In genomic region chr3:30593719-30594485, GRCm38 (mm10) we compare ENCODE assay signal across 9 mouse cellular contexts. TPM values are rescaled to one million over a fixed set of nuclear protein-coding genes. Genes with fewer than 3 reads are reported as not detected.
A peak's percentile ranks its signal among the peaks of the same experiment; 100 is the strongest.
DNase-seq lines count a peak whose midpoint lies in the region; ATAC-seq and TF ChIP-seq lines count a peak whose summit lies in the region.
"Had no signal": no experiment of that assay in that cellular context is flagged by ENCODE, and none has a peak within 500 bp of the region (broad histone marks: within the 10 kb centered on the region; RNA-seq: fewer than 3 reads in every experiment).

No protein-coding gene starts in this region.

- no peak overlapping the region for H3K27ac ChIP-seq in gastrocnemius, adult 2 months
- H3K27ac ChIP-seq in limb, embryonic 10.5 days: no peak overlapping the region
- H3K27ac ChIP-seq: heart, embryonic 13.5 days had no signal

- ATAC-seq in activated CD4-positive, CD25-positive, alpha-beta regulatory T cell, adult 4 months: peak; percentile 39

- no peak for DNase-seq in gastrocnemius, adult 2 months
- no peak for DNase-seq in gastrocnemius, postnatal 10 days
- peak; percentile 54 for DNase-seq in 3T3-L1 (ENCODE audit: low read depth, low spot score)
- peak; percentile 47 for DNase-seq in limb, embryonic 10.5 days (ENCODE audit: low spot score)
- DNase-seq in urinary bladder, postnatal 36 days (ENCODE audit: low spot score in 2 of 2): no peak
- no peak for DNase-seq in layer of hippocampus, adult 9-10 months (ENCODE audit: low spot score)
- no peak for DNase-seq in left cerebral cortex, adult 11 months (ENCODE audit: low spot score)

- no peak overlapping the region for H3K4me3 ChIP-seq in gastrocnemius, adult 2 months
- H3K4me3 ChIP-seq in limb, embryonic 10.5 days: no peak overlapping the region

- peak; percentile 4; the same call in 1 of the 2 replicates for TF ChIP-seq CTCF in gastrocnemius, adult 2 months (IDR thresholded peaks at IDR 0.05)

- 78% methylated on average over 4 of the region's 4 CpGs for WGBS in limb, embryonic 10.5 days

- intact Hi-C loops in gastrocnemius, adult 2 months (cut with DNase I): loop anchor here (2.0 to 5.0 kb wide), 2 partner anchors 379 to 543 kb away; no protein-coding TSS in a partner anchor

- no peaks in the 10 kb centered on the region for H3K36me3 ChIP-seq in limb, embryonic 10.5 days
- H3K36me3 ChIP-seq: heart, embryonic 13.5 days had no signal

- peaks cover 15% of the 10 kb centered on the region for H3K4me1 ChIP-seq in limb, embryonic 10.5 days

- H3K9me3 ChIP-seq in limb, embryonic 10.5 days (replicated peaks): no peaks in the 10 kb centered on the region
- H3K9me3 ChIP-seq: heart, embryonic 13.5 days had no signal

- H3K27me3 ChIP-seq in limb, embryonic 10.5 days (ENCODE audit: low read depth, poor library complexity, severe bottlenecking): peaks cover 18% of the 10 kb centered on the region

RNA-seq across cellular contexts. Expression of gene Actrt3, which starts 5.8 kb away (rescaled TPM):
- not detected for total RNA-seq in gastrocnemius, adult 2 months (2021)
- not detected for total RNA-seq in gastrocnemius, postnatal 10 days (2021)
- polyA plus RNA-seq in activated CD4-positive, CD25-positive, alpha-beta regulatory T cell, adult 4 months (2017; shearing (Covaris generic)): under 1 TPM in 1 of 2 experiments, not detected in 1; 0.24 TPM
- 0.08 TPM in 1 of 2 replicates, not detected in the other for polyA plus RNA-seq in limb, embryonic 10.5 days (2016; fragmentation: Nextera tagmentation; extraction: Ambion mirVana)
- polyA plus RNA-seq: heart, embryonic 13.5 days had no signal

RNA-seq across cellular contexts. Expression of gene Mynn, which starts 8.0 kb away (rescaled TPM):
- total RNA-seq in gastrocnemius, adult 2 months (2021): 10 to 100 TPM; 12.8 to 12.9 TPM
- total RNA-seq in gastrocnemius, postnatal 10 days (2021): 10 to 100 TPM; 11.7 to 15.0 TPM
- polyA plus RNA-seq in activated CD4-positive, CD25-positive, alpha-beta regulatory T cell, adult 4 months (2017; shearing (Covaris generic)): 10 to 100 TPM; 26.4 to 28.0 TPM
- 27.1 and 32.2 TPM in 2 replicates for polyA plus RNA-seq in limb, embryonic 10.5 days (2016; fragmentation: Nextera tagmentation; extraction: Ambion mirVana)

RNA-seq across cellular contexts. Expression of gene Mecom, which starts 46.1 kb away (rescaled TPM):
- total RNA-seq in gastrocnemius, adult 2 months (2021): 1 to 10 TPM; 5.8 to 6.9 TPM
- 10 to 100 TPM; 10.1 to 14.5 TPM for total RNA-seq in gastrocnemius, postnatal 10 days (2021)
- not detected for polyA plus RNA-seq in activated CD4-positive, CD25-positive, alpha-beta regulatory T cell, adult 4 months (2017; shearing (Covaris generic))
- polyA plus RNA-seq in limb, embryonic 10.5 days (2016; fragmentation: Nextera tagmentation; extraction: Ambion mirVana): 167 and 217 TPM in 2 replicates

RNA-seq across cellular contexts. Expression of gene Lrriq4, which starts 50.4 kb away (rescaled TPM):
- total RNA-seq in gastrocnemius, adult 2 months (2021): not detected
- not detected for total RNA-seq in gastrocnemius, postnatal 10 days (2021)
- polyA plus RNA-seq in activated CD4-positive, CD25-positive, alpha-beta regulatory T cell, adult 4 months (2017; shearing (Covaris generic)): not detected
- not detected in 2 replicates for polyA plus RNA-seq in limb, embryonic 10.5 days (2016; fragmentation: Nextera tagmentation; extraction: Ambion mirVana)
- polyA plus RNA-seq: heart, embryonic 13.5 days had no signal

RNA-seq across cellular contexts. Expression of gene Lrrc34, which starts 53.8 kb away (rescaled TPM):
- not detected for total RNA-seq in gastrocnemius, adult 2 months (2021)
- total RNA-seq in gastrocnemius, postnatal 10 days (2021): not detected
- under 1 TPM in 1 of 2 experiments, not detected in 1; 0.24 TPM for polyA plus RNA-seq in activated CD4-positive, CD25-positive, alpha-beta regulatory T cell, adult 4 months (2017; shearing (Covaris generic))
- 1.9 and 2.8 TPM in 2 replicates for polyA plus RNA-seq in limb, embryonic 10.5 days (2016; fragmentation: Nextera tagmentation; extraction: Ambion mirVana)

Comparison
In these comparisons a context has a peak if more than half of its experiments do, and no peak if none do; other contexts are left out.
1. DNase-seq: peak in 3T3-L1 (single experiment) and limb, embryonic 10.5 days (single experiment); none in gastrocnemius, adult 2 months (single experiment), gastrocnemius, postnatal 10 days (single experiment), urinary bladder, postnatal 36 days (0 of 2), layer of hippocampus, adult 9-10 months (single experiment) and left cerebral cortex, adult 11 months (single experiment).